Mouse (Mus musculus): ENCODE data around the gene Cebpe. TPM values are rescaled to one million over a fixed set of nuclear protein-coding genes. Genes with fewer than 3 reads are reported as not detected.

Cebpe gene
- polyA plus RNA-seq, 1 experiment from 2014 or later, result not detected

DNA sequence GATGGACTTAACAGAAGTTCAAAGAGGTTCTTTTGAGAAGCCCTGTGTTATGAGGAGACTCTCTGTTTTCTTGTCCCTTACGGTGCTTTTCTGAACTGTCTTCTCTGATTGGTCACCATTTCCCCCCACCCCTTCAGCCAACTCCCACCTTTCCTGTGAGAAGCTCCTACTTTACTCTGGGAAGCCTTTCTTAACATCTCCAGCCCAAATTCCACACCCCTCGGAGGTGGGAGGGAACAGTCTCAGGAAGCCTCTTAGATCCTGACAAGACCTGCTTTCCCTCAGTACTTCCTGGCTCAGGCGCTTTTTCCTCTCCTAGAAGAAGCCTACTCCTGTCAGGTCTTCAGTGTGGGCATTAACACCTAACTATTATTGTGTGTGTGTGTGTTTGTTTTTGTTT, 12.4 kb downstream of the Cebpe start:
- H3K27me3 ChIP-seq (replicated peaks), result 0 out of 2 replicates have a peak, but pooled peaks cover 9% of the 10 kb centered on the region
- no peak overlapping the region for H3K9ac ChIP-seq
- peaks cover 11% of the 10 kb centered on the region; the same call in 1 of the 2 replicates for H3K4me1 ChIP-seq (replicated peaks)
- no peaks in the 10 kb centered on the region for H3K36me3 ChIP-seq
- H3K4me3 ChIP-seq, result no peak overlapping the region
- H3K9me3 ChIP-seq (replicated peaks), result no peaks in the 10 kb centered on the region
- no peak overlapping the region for H3K4me2 ChIP-seq
- WGBS, result 46% methylated on average over 3 of the region's 3 CpGs
- no peak overlapping the region for H3K27ac ChIP-seq (ENCODE audit: poor library complexity, severe bottlenecking)
- ATAC-seq (ENCODE audit: insufficient number of reproducible peaks, low FRiP score), result no peak

- WGBS, result 56% methylated on average over 4 of the region's 4 CpGs
Measured at GRCm38 (mm10) chr14:54698733-54699132, 13.2 kb downstream of the Cebpe start, which contains the start of gene Gm29776. Gm29776 (minus strand) TSS chr14:54698833.

GRCm38 (mm10) chr14:54696752-54697151, 15.2 kb downstream of the Cebpe start:
- no peaks in the 10 kb centered on the region for H3K9me3 ChIP-seq (replicated peaks)
- H3K4me3 ChIP-seq, result no peak overlapping the region
- peaks cover 18% of the 10 kb centered on the region for H3K36me3 ChIP-seq
- H3K4me1 ChIP-seq (replicated peaks), result peaks cover 11% of the 10 kb centered on the region; the same call in 1 of the 2 replicates
- no peak overlapping the region for H3K9ac ChIP-seq
- 76% methylated on average over 4 of the region's 4 CpGs for WGBS
- H3K27ac ChIP-seq (ENCODE audit: poor library complexity, severe bottlenecking), result no peak overlapping the region
- 0 out of 2 replicates have a peak, but pooled peaks cover 4% of the 10 kb centered on the region for H3K27me3 ChIP-seq (replicated peaks)
- ATAC-seq (ENCODE audit: insufficient number of reproducible peaks, low FRiP score), result no peak
- H3K4me2 ChIP-seq, result no peak overlapping the region

More at GRCm38 (mm10) chr14:54698733-54699132, 13.2 kb downstream of the Cebpe start, which contains the start of gene Gm29776:
- Histone ChIP-seq H3K27ac (ENCODE audit: poor library complexity, severe bottlenecking) (no peak within 1 kb of the TSS), H3K4me2 (no peak within 1 kb of the TSS), H3K36me3 (peaks cover 3% of the 10 kb centered on the region), H3K4me1 (replicated peaks) (peaks cover 11% of the 10 kb centered on the region; the same call in 1 of the 2 replicates), H3K4me3 (no peak within 1 kb of the TSS), H3K9me3 (replicated peaks) (no peaks in the 10 kb centered on the region), H3K9ac (no peak within 1 kb of the TSS), H3K27me3 (replicated peaks) (0 out of 2 replicates have a peak, but pooled peaks cover 9% of the 10 kb centered on the region)
- ATAC-seq (ENCODE audit: insufficient number of reproducible peaks, low FRiP score), result no peak

DNA sequence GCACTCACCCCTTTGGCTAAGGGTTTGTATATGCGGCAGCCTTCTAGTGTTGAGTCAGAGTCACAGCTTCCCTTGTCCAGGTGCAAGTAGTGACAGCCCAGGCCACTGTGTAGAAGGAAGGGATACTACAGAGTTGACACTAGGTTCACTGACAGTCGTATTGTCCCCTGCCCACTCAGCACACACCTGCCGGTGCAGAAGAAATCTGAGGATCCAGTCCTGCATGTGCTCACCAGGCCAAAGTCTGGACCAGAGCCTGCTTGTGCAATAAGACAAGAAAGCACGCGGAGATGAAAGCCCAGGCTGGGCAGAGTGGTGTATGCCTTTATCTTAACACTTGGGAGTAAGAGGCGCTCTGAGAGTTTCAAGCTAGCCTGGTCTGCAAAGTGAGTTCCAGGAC, 16.9 kb downstream of the Cebpe start:
- H3K27me3 ChIP-seq (replicated peaks), result 0 out of 2 replicates have a peak, but pooled peaks cover 4% of the 10 kb centered on the region
- no peak for ATAC-seq (ENCODE audit: insufficient number of reproducible peaks, low FRiP score)
- H3K27ac ChIP-seq (ENCODE audit: poor library complexity, severe bottlenecking), result no peak overlapping the region
- H3K4me2 ChIP-seq, result no peak overlapping the region
- H3K9ac ChIP-seq, result no peak overlapping the region
- 50% methylated on average over 6 of the region's 6 CpGs for WGBS
- 0 out of 2 replicates have a peak, but pooled peaks cover 4% of the 10 kb centered on the region for H3K4me1 ChIP-seq (replicated peaks)
- peaks cover 28% of the 10 kb centered on the region for H3K36me3 ChIP-seq
- no peak overlapping the region for H3K4me3 ChIP-seq
- H3K9me3 ChIP-seq (replicated peaks), result no peaks in the 10 kb centered on the region

DNA sequence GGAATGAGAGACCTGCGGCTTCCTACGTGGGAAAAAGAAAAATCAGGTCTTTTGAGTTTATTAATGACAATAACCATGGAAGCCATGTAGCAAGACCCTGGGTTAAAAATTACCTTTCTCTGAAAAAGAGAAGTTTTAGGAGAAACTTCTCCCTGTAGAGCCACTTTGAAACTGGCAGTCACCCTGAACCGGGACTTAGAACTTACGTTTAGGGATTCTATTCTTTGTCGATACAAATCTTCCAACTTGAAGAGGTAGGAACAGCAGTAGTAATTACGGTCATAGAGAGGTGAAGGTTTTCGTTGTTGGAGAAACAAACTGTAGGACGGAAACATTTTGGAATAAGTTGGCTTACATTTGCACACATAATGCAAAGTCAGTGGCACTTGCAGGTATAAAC, 24.7 kb downstream of the Cebpe start:
- Histone ChIP-seq H3K4me3 (peak overlapping the region; percentile 97), H3K9me3 (replicated peaks) (no peaks in the 10 kb centered on the region), H3K9ac (peak overlapping the region; percentile 87), H3K4me1 (replicated peaks) (peaks cover 19% of the 10 kb centered on the region), H3K4me2 (peak overlapping the region; percentile 96), H3K27me3 (replicated peaks) (no peaks in the 10 kb centered on the region), H3K36me3 (peaks cover 36% of the 10 kb centered on the region), H3K27ac (ENCODE audit: poor library complexity, severe bottlenecking) (peak overlapping the region; percentile 99)
- ATAC-seq (ENCODE audit: insufficient number of reproducible peaks, low FRiP score), result no peak
- WGBS, result 6% methylated on average over 8 of the region's 8 CpGs

DNA sequence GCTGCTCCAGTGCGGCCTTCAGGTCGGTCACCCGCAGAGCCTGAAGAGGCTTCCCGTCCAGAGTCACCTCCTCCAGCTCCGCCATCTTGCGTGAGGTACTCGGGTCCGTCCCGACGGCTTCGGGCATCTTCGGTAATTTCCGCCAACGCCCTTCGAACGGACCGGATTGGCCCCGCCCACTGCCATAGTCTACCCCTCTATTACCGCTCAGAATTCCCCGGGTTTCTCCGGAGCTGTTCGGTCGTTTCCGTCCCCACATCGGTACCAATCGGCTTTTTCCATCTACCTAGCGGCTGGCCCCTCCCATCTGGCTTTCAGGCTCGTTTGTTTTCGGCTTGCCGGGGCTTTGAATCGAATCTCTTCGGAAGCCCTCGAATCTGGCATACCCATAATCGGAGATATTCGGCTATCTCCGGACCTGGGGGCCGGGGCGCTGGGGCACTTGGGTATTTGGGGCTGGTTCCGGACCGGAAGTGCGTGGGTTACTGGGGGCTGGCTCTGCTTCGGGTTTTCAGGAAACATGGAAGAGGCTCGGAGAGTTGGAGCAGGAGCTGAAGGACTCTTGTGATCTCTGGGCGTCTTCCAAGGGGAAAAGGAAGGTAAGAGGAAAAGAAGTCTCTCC, 25.3 kb downstream of the Cebpe start, which contains the start of gene Acin1:
TSS of gene Acin1 (minus strand) at position 410 of the 622 bp plus-strand sequence.
- H3K36me3 ChIP-seq, result peaks cover 39% of the 10 kb centered on the region
- WGBS, result under 1% methylated on average over 44 of the region's 44 CpGs
- peak; percentile 96 for ATAC-seq (ENCODE audit: insufficient number of reproducible peaks, low FRiP score)

GRCm38 (mm10) chr14:54686063-54686521, 25.9 kb downstream of the Cebpe start, which contains the start of gene 1700123O20Rik:
1700123O20Rik (plus strand) TSS chr14:54686216.
- H3K4me3 ChIP-seq, result peak within 1 kb of the TSS; percentile 97
- 0% methylated on average over 41 of the region's 41 CpGs for WGBS
- no peaks in the 10 kb centered on the region for H3K9me3 ChIP-seq (replicated peaks)
- H3K9ac ChIP-seq, result peak within 1 kb of the TSS; percentile 97
- H3K36me3 ChIP-seq, result peaks cover 41% of the 10 kb centered on the region
- no peaks in the 10 kb centered on the region for H3K27me3 ChIP-seq (replicated peaks)
- peak; percentile 87 for ATAC-seq (ENCODE audit: insufficient number of reproducible peaks, low FRiP score)
- peak within 1 kb of the TSS; percentile 99 for H3K27ac ChIP-seq (ENCODE audit: poor library complexity, severe bottlenecking)
- H3K4me2 ChIP-seq, result peak within 1 kb of the TSS; percentile 96
- peaks cover 19% of the 10 kb centered on the region for H3K4me1 ChIP-seq (replicated peaks)

More for the DNA sequence above, 25.3 kb downstream of the Cebpe start, which contains the start of gene Acin1:
- Histone ChIP-seq H3K9me3 (replicated peaks) (no peaks in the 10 kb centered on the region), H3K27me3 (replicated peaks) (no peaks in the 10 kb centered on the region), H3K4me1 (replicated peaks) (peaks cover 19% of the 10 kb centered on the region), H3K4me2 (peak within 1 kb of the TSS; percentile 96), H3K9ac (peak within 1 kb of the TSS; percentile 97), H3K4me3 (peak within 1 kb of the TSS; percentile 97), H3K27ac (ENCODE audit: poor library complexity, severe bottlenecking) (peak within 1 kb of the TSS; percentile 99)

DNA sequence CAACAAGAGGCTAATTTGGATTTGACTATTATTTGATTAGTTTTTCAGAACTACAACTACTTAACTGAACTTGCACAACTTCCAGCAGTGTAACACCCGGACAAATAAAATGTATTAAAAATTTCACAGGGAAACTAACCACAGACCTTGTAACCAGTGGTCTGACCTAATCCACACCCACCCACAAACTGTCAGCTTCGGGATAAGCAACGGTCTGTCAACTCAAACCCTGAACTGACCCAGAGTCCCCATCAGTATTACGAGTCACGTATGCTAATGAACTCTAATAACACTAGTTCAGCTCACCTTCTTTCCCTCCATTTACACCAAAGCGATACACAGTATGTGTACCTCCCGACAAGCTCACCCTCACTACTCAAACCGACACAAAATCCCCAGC, 26.5 kb downstream of the Cebpe start:
- Histone ChIP-seq H3K4me2 (peak overlapping the region; percentile 96), H3K9me3 (replicated peaks) (no peaks in the 10 kb centered on the region), H3K27me3 (replicated peaks) (no peaks in the 10 kb centered on the region), H3K4me3 (peak overlapping the region; percentile 97), H3K9ac (peak overlapping the region; percentile 97), H3K27ac (ENCODE audit: poor library complexity, severe bottlenecking) (peak overlapping the region; percentile 99), H3K4me1 (replicated peaks) (peaks cover 19% of the 10 kb centered on the region), H3K36me3 (peaks cover 36% of the 10 kb centered on the region)
- WGBS, result 13% methylated on average over 8 of the region's 8 CpGs
- no peak for ATAC-seq (ENCODE audit: insufficient number of reproducible peaks, low FRiP score)

DNA sequence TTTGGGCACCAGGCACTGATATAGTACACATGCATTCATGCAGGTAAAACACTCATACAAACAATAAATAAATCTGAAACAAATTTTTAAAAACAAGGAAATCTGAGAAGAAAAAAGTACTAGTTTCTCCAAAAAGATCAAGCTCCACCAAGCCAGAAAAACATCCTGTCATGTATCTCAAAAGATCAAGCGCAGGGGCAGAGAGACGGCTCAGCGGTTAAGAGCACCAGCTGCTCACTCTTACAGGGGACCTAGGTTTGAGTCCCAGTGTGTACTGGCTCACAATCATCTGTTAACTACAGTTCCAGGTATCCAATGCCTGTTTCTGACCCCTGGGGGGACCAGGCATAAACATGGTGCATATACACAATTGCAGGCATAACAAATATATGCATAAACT, 29.6 kb downstream of the Cebpe start:
- Histone ChIP-seq H3K27ac (ENCODE audit: poor library complexity, severe bottlenecking) (no peak overlapping the region), H3K4me2 (no peak overlapping the region), H3K36me3 (peaks cover 48% of the 10 kb centered on the region), H3K27me3 (replicated peaks) (no peaks in the 10 kb centered on the region), H3K4me1 (replicated peaks) (peaks cover 6% of the 10 kb centered on the region; the same call in 1 of the 2 replicates), H3K9ac (no peak overlapping the region), H3K4me3 (no peak overlapping the region), H3K9me3 (replicated peaks) (no peaks in the 10 kb centered on the region)
- ATAC-seq (ENCODE audit: insufficient number of reproducible peaks, low FRiP score), result no peak
- WGBS, result 90% methylated on average over 3 of the region's 3 CpGs

- no peak overlapping the region for H3K27ac ChIP-seq (ENCODE audit: poor library complexity, severe bottlenecking)
- H3K27me3 ChIP-seq (replicated peaks), result no peaks in the 10 kb centered on the region
- H3K4me2 ChIP-seq, result no peak overlapping the region
- 89% methylated on average over 16 of the region's 16 CpGs for WGBS
- no peak overlapping the region for H3K4me3 ChIP-seq
- H3K4me1 ChIP-seq (replicated peaks), result 0 out of 2 replicates have a peak, but pooled peaks cover 6% of the 10 kb centered on the region
- no peaks in the 10 kb centered on the region for H3K9me3 ChIP-seq (replicated peaks)
- peaks cover 75% of the 10 kb centered on the region for H3K36me3 ChIP-seq
- H3K9ac ChIP-seq, result no peak overlapping the region
- ATAC-seq (ENCODE audit: insufficient number of reproducible peaks, low FRiP score), result no peak
Measured at GRCm38 (mm10) chr14:54678657-54679304, 33.2 kb downstream of the Cebpe start.

DNA sequence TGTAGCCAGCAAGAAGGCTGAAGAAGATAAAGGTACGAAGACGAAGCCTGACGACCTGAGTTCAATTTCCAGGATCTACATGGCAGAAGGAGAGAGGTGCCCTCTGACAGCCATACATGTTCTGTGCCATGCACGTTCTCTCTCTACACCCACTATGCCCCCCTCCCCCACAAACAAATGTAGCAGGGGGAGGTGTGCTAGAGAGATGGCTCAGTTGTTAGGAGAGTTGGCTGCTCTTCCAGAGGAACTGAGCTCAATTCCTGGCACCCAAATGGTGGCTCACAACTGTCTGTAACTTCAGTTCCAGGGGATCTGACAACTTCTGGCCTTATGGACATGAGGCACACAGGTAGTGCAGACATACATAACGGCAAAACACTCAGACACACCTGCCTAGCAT, 35.7 kb downstream of the Cebpe start:
- Histone ChIP-seq H3K27me3 (replicated peaks) (no peaks in the 10 kb centered on the region), H3K4me3 (no peak overlapping the region), H3K9ac (peak overlapping the region; percentile 12; the same call in 1 of the 2 replicates), H3K4me1 (replicated peaks) (no peaks in the 10 kb centered on the region), H3K27ac (ENCODE audit: poor library complexity, severe bottlenecking) (no peak overlapping the region), H3K4me2 (no peak overlapping the region), H3K36me3 (peaks cover 81% of the 10 kb centered on the region), H3K9me3 (replicated peaks) (no peaks in the 10 kb centered on the region)
- no peak for ATAC-seq (ENCODE audit: insufficient number of reproducible peaks, low FRiP score)
- 83% methylated on average over 5 of the region's 5 CpGs for WGBS

Data from heart, embryonic 12.5 days (tissue).